Mouse (Mus musculus): ENCODE data around the gene Gprin3. TPM values are rescaled to one million over a fixed set of nuclear protein-coding genes. Genes with fewer than 3 reads are reported as not detected.
A peak's percentile ranks its signal among the peaks of the same experiment; 100 is the strongest.

The Gprin3 gene
- polyA plus RNA-seq (2014; fragmentation: Nextera tagmentation; extraction: Ambion mirVana) = 1.9 and 3.2 TPM in 2 replicates

- Histone ChIP-seq H3K9ac (ENCODE audit: low read length) (peak within 1 kb of the TSS; percentile 74), H3K36me3 (ENCODE audit: control insufficient read depth, insufficient read depth, low read length) (no peaks in the 10 kb centered on the region), H3K27me3 (replicated peaks; ENCODE audit: control insufficient read depth, insufficient read depth, low read length) (no peaks in the 10 kb centered on the region), H3K9me3 (replicated peaks; ENCODE audit: control insufficient read depth, low read length) (no peaks in the 10 kb centered on the region), H3K4me2 (ENCODE audit: low read length) (peak within 1 kb of the TSS; percentile 81), H3K4me3 (ENCODE audit: low read depth, low read length) (peak within 1 kb of the TSS; percentile 42), H3K4me1 (ENCODE audit: control insufficient read depth, insufficient read depth, low read length) (0 out of 2 replicates have a peak, but pooled peaks cover 6% of the 10 kb centered on the region), H3K27ac (ENCODE audit: low read depth, low read length) (peak within 1 kb of the TSS; percentile 59; the same call in 1 of the 2 replicates)
- ATAC-seq (peak; percentile 96), DNase-seq (ENCODE audit: low spot score) (peak; percentile 91)
- 8% methylated on average over 34 of the region's 34 CpGs for WGBS
Observed at GRCm38 (mm10) chr6:59425824-59426533, at the start of gene Gprin3. Gprin3 (minus strand) TSS chr6:59426294.

GRCm38 (mm10) chr6:59458861-59459260, 32.8 kb upstream of the Gprin3 start:
- ATAC-seq (no peak), DNase-seq (ENCODE audit: low spot score) (no peak)
- H3K4me2 ChIP-seq (ENCODE audit: low read length) = no peak overlapping the region
- H3K9ac ChIP-seq (ENCODE audit: low read length) = no peak overlapping the region
- H3K9me3 ChIP-seq (replicated peaks; ENCODE audit: control insufficient read depth, low read length) = no peaks in the 10 kb centered on the region
- H3K4me3 ChIP-seq (ENCODE audit: low read depth, low read length) = no peak overlapping the region
- H3K4me1 ChIP-seq (ENCODE audit: control insufficient read depth, insufficient read depth, low read length) = no peaks in the 10 kb centered on the region
- H3K27me3 ChIP-seq (replicated peaks; ENCODE audit: control insufficient read depth, insufficient read depth, low read length) = no peaks in the 10 kb centered on the region
- no peak overlapping the region for H3K27ac ChIP-seq (ENCODE audit: low read depth, low read length)
- H3K36me3 ChIP-seq (ENCODE audit: control insufficient read depth, insufficient read depth, low read length) = no peaks in the 10 kb centered on the region

DNA sequence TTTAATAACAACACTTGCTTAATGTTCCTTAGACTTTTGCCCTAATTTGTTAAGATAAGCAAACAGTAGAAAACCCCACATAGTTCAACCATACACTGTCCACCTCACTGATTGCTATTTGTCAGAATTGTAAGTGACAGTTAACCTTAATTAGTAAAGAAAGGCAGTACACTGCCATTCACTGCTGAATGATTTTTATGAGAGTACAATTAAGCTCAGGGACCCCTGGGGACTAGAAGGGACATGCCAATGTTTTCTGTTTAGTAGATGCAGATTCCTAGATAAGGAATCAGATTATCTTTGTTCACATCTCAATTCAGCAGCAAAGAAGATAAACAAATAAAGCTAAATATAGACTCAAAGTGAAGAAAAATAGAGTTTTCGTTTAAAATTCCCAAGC, 30.0 kb upstream of the Gprin3 start:
- H3K9ac ChIP-seq (ENCODE audit: low read length) = no peak overlapping the region
- no peaks in the 10 kb centered on the region for H3K9me3 ChIP-seq (replicated peaks; ENCODE audit: control insufficient read depth, low read length)
- ATAC-seq = no peak
- no peak overlapping the region for H3K4me3 ChIP-seq (ENCODE audit: low read depth, low read length)
- 74% methylated on average over 1 of the region's 1 CpGs for WGBS
- no peaks in the 10 kb centered on the region for H3K4me1 ChIP-seq (ENCODE audit: control insufficient read depth, insufficient read depth, low read length)
- no peak overlapping the region for H3K27ac ChIP-seq (ENCODE audit: low read depth, low read length)
- H3K4me2 ChIP-seq (ENCODE audit: low read length) = no peak overlapping the region
- H3K27me3 ChIP-seq (replicated peaks; ENCODE audit: control insufficient read depth, insufficient read depth, low read length) = no peaks in the 10 kb centered on the region
- no peaks in the 10 kb centered on the region for H3K36me3 ChIP-seq (ENCODE audit: control insufficient read depth, insufficient read depth, low read length)
- no peak for DNase-seq (ENCODE audit: low spot score)

DNA sequence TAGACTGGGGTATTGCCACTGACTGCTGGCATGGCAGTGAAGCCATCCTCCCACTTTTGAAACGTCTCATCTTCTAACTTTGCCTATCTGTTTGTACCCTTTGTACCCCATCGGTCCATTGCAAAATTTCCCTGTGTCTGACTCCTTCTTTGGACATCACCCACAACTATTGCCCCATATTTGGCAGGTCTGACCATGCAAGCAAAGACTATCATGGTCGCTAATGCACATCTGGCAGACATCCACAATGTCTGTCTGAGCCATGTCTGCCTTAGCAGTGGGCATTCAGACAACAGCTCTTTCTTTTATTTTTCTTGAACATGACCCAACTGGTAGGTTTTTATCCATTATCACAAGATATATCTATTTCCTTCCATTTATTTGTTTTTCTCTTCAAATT, 25.3 kb upstream of the Gprin3 start:
- ATAC-seq (no peak), DNase-seq (ENCODE audit: low spot score) (no peak)
- H3K27ac ChIP-seq (ENCODE audit: low read depth, low read length) = no peak overlapping the region
- H3K9me3 ChIP-seq (replicated peaks; ENCODE audit: control insufficient read depth, low read length) = no peaks in the 10 kb centered on the region
- WGBS = 80% methylated on average over 3 of the region's 3 CpGs
- H3K4me2 ChIP-seq (ENCODE audit: low read length) = no peak overlapping the region
- H3K4me1 ChIP-seq (ENCODE audit: control insufficient read depth, insufficient read depth, low read length) = no peaks in the 10 kb centered on the region
- no peaks in the 10 kb centered on the region for H3K27me3 ChIP-seq (replicated peaks; ENCODE audit: control insufficient read depth, insufficient read depth, low read length)
- no peak overlapping the region for H3K4me3 ChIP-seq (ENCODE audit: low read depth, low read length)
- H3K9ac ChIP-seq (ENCODE audit: low read length) = no peak overlapping the region
- no peaks in the 10 kb centered on the region for H3K36me3 ChIP-seq (ENCODE audit: control insufficient read depth, insufficient read depth, low read length)

DNA sequence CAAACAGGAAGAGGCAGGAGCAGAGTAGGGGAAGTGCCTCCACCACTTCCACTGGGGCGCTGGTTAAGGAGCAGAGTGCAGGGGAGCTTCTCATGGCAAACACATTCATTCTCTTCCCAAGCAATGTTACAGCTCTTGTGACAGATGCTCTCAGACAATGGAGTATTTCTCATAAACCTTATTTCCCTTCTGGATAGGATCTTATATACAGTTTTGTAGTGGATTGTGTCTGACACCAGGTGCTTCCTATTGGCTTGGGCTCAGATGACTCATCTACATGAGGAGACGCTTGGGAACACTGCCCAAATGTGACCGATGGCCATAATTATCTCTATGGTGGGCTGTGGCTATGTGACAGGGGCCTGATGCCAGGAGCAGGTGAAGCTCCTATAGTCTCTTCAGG, 19.0 kb upstream of the Gprin3 start:
- Histone ChIP-seq H3K4me3 (ENCODE audit: low read depth, low read length) (no peak overlapping the region), H3K27ac (ENCODE audit: low read depth, low read length) (no peak overlapping the region), H3K9ac (ENCODE audit: low read length) (no peak overlapping the region), H3K9me3 (replicated peaks; ENCODE audit: control insufficient read depth, low read length) (no peaks in the 10 kb centered on the region; the same call in 1 of the 2 replicates), H3K4me1 (ENCODE audit: control insufficient read depth, insufficient read depth, low read length) (no peaks in the 10 kb centered on the region), H3K36me3 (ENCODE audit: control insufficient read depth, insufficient read depth, low read length) (no peaks in the 10 kb centered on the region), H3K4me2 (ENCODE audit: low read length) (no peak overlapping the region), H3K27me3 (replicated peaks; ENCODE audit: control insufficient read depth, insufficient read depth, low read length) (no peaks in the 10 kb centered on the region)
- DNase-seq (ENCODE audit: low spot score) (no peak), ATAC-seq (no peak)
- 91% methylated on average over 3 of the region's 3 CpGs for WGBS

DNA sequence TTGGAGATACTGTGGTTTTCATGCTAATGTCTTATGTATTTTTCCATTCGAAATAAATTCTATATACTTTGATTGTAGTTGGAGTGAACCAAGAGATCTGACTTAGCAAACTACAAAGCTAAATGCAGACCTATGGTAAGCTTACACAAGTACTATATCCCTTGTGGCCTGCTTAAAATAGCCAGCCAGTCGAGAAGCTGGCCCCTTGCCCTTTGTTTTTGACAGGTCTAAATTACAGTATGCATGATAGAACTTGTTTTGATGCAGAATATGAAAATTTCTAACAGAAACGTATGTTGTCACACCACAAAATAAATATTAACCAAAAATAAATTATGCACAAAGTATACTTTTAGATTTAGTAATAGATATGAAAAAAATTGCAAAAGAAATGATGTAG, 9.8 kb upstream of the Gprin3 start:
- ATAC-seq (no peak), DNase-seq (ENCODE audit: low spot score) (no peak)
- H3K4me1 ChIP-seq (ENCODE audit: control insufficient read depth, insufficient read depth, low read length) = no peaks in the 10 kb centered on the region
- no peak overlapping the region for H3K9ac ChIP-seq (ENCODE audit: low read length)
- WGBS = 65% methylated on average over 3 of the region's 3 CpGs
- H3K4me2 ChIP-seq (ENCODE audit: low read length) = no peak overlapping the region
- H3K27me3 ChIP-seq (replicated peaks; ENCODE audit: control insufficient read depth, insufficient read depth, low read length) = no peaks in the 10 kb centered on the region
- H3K9me3 ChIP-seq (replicated peaks; ENCODE audit: control insufficient read depth, low read length) = no peaks in the 10 kb centered on the region; the same call in 1 of the 2 replicates
- no peaks in the 10 kb centered on the region for H3K36me3 ChIP-seq (ENCODE audit: control insufficient read depth, insufficient read depth, low read length)
- no peak overlapping the region for H3K4me3 ChIP-seq (ENCODE audit: low read depth, low read length)
- H3K27ac ChIP-seq (ENCODE audit: low read depth, low read length) = no peak overlapping the region

GRCm38 (mm10) chr6:59433116-59433515, 7.0 kb upstream of the Gprin3 start:
- Histone ChIP-seq H3K4me3 (ENCODE audit: low read depth, low read length) (no peak overlapping the region), H3K36me3 (ENCODE audit: control insufficient read depth, insufficient read depth, low read length) (no peaks in the 10 kb centered on the region), H3K9me3 (replicated peaks; ENCODE audit: control insufficient read depth, low read length) (no peaks in the 10 kb centered on the region), H3K9ac (ENCODE audit: low read length) (no peak overlapping the region), H3K27ac (ENCODE audit: low read depth, low read length) (no peak overlapping the region), H3K4me2 (ENCODE audit: low read length) (no peak overlapping the region), H3K27me3 (replicated peaks; ENCODE audit: control insufficient read depth, insufficient read depth, low read length) (no peaks in the 10 kb centered on the region), H3K4me1 (ENCODE audit: control insufficient read depth, insufficient read depth, low read length) (no peaks in the 10 kb centered on the region)
- DNase-seq (ENCODE audit: low spot score) (no peak), ATAC-seq (no peak)
- 69% methylated on average over 1 of the region's 1 CpGs for WGBS

GRCm38 (mm10) chr6:59426534-59426885, 416 bp upstream of the Gprin3 start:
- H3K27ac ChIP-seq (ENCODE audit: low read depth, low read length) = peak overlapping the region; percentile 59; the same call in 1 of the 2 replicates
- DNase-seq (ENCODE audit: low spot score) = no peak
- no peak for ATAC-seq

GRCm38 (mm10) chr6:59424871-59425740, 988 bp downstream of the Gprin3 start:
- H3K4me1 ChIP-seq (ENCODE audit: control insufficient read depth, insufficient read depth, low read length) = 0 out of 2 replicates have a peak, but pooled peaks cover 6% of the 10 kb centered on the region
- DNase-seq (ENCODE audit: low spot score) = no peak
- ATAC-seq = no peak
- WGBS = 73% methylated on average over 10 of the region's 10 CpGs
- H3K36me3 ChIP-seq (ENCODE audit: control insufficient read depth, insufficient read depth, low read length) = no peaks in the 10 kb centered on the region
- H3K27ac ChIP-seq (ENCODE audit: low read depth, low read length) = no peak overlapping the region
- no peaks in the 10 kb centered on the region for H3K9me3 ChIP-seq (replicated peaks; ENCODE audit: control insufficient read depth, low read length)
- H3K4me2 ChIP-seq (ENCODE audit: low read length) = no peak overlapping the region; the same call in 1 of the 2 replicates
- H3K4me3 ChIP-seq (ENCODE audit: low read depth, low read length) = no peak overlapping the region
- no peaks in the 10 kb centered on the region for H3K27me3 ChIP-seq (replicated peaks; ENCODE audit: control insufficient read depth, insufficient read depth, low read length)
- no peak overlapping the region for H3K9ac ChIP-seq (ENCODE audit: low read length)

More at GRCm38 (mm10) chr6:59426534-59426885, 416 bp upstream of the Gprin3 start:
- Histone ChIP-seq H3K4me2 (ENCODE audit: low read length) (peak overlapping the region; percentile 81), H3K36me3 (ENCODE audit: control insufficient read depth, insufficient read depth, low read length) (no peaks in the 10 kb centered on the region), H3K4me1 (ENCODE audit: control insufficient read depth, insufficient read depth, low read length) (0 out of 2 replicates have a peak, but pooled peaks cover 6% of the 10 kb centered on the region), H3K9me3 (replicated peaks; ENCODE audit: control insufficient read depth, low read length) (no peaks in the 10 kb centered on the region), H3K27me3 (replicated peaks; ENCODE audit: control insufficient read depth, insufficient read depth, low read length) (no peaks in the 10 kb centered on the region), H3K9ac (ENCODE audit: low read length) (peak overlapping the region; percentile 74), H3K4me3 (ENCODE audit: low read depth, low read length) (peak overlapping the region; percentile 42)
- WGBS = 31% methylated on average over 3 of the region's 3 CpGs

Measured in forebrain, embryonic 14.5 days (tissue).